Mouse (Mus musculus) cerebellum, adult (tissue): ENCODE results near the gene Sp3.
"Not testable (repeated sequence)": the region's sequence is repeated elsewhere in the genome, so short reads cannot be mapped to it uniquely, and the experiment has no call there.

ENCODE experiments used
- ATAC-seq: cut with Nextera tagmentation; 2 replicates; pipeline ENCODE4 v1.9.2; 2017; ENCODE audit warnings: mild to moderate bottlenecking, moderate library complexity, mixed read lengths; ENCODE audit not compliant: insufficient number of reproducible peaks, low FRiP score, low TSS enrichment

The Sp3 gene

DNA sequence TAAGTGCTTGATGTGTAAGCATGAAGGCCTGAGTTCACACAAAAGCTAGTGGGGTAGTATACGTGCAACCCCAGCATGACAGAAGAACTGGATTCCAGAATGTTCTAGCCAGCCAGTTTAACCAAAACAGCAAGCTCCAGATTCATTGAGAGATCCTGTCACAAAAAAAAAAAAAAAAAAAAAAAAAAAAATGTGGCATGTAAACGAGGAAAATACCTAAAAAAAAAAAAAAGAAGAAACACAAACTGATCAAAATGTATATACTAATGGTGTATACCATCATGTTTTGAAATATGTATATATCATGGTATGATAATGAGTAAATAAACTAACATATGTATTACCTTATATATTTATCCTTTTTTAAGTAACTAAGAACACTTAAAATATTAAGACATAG lies 13.9 kb upstream of the Sp3 start:
- no peak for ATAC-seq

DNA sequence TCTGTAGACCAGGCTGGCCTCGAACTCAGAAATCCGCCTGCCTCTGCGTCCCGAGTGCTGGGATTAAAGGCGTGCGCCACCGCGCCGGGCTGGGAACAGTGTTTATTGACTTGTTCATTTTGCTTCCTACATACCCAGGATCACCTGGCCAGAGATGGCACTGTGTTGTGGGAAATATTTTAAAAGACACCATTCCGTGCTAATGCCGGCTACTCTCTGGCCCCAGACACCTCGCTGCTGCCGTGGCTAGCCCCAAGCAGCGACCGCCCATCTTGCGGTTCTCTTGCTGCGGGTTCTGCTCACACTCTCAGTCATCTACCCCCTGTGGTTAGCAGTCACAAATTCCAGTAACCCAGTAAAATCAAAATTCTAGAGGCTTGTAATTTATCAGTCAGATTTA lies 12.3 kb upstream of the Sp3 start:
- ATAC-seq, result no peak

DNA sequence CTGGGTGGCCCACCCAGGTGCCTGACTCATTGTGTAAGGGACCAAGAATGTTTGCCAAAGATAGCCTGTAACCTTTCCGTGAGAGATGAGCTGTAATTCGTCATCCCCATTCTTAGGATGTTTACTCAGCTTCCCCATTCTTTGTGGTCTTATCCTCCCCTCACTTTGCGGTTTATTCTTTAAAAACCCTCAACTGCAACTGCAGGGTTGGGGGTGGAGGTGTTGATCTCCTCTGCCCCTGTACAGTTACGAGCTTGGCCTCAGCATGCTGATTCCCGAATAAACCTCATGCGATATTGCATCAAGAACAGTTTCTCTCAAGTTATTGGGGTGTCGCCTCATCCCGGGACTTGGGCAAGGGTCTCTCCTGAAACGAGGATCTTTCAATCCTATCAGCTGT lies 8.7 kb upstream of the Sp3 start:
- not testable (repeated sequence) for ATAC-seq

DNA sequence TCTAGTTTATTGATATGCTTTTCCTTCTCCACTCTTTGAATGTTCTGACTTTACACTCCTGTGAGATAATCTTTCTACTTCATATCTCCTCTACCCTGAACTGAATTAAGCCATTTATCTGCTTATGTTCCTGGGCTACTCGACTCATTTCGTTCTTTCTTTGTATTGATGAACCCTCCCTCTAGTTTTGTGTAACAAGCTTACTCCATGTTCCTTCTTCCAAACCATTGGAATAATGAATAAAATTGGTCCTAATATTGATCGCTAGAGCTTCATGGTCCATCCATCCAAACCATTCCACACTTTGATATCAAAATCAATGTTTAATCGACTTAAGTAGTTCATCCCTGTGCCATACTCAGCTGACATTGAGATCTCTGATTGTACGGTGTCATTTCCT lies 6.4 kb upstream of the Sp3 start, which contains the start of gene Gm11084:
Gm11084 (minus strand) TSS at position 101 of the 400 bp plus-strand sequence.
- ATAC-seq, result no peak

DNA sequence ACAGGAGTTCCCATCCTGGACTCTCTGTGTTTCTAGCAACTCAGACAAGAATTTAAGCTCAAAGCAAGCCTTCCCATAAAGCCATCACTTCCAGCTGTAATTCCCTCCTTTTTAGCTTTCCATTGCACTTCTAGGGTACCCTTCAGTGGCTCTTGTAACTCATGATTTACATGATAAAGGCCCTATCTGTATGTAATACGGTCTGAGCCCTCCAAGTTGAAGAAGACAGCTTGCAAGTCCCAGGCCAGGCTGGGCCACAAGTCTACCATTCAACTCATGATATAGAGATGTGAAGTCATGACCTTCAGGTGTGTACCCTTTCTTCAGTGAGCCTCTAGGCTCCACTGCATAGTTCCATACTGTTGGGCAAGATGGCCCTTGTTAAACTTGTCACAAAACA lies 5.3 kb upstream of the Sp3 start:
- no peak for ATAC-seq

DNA sequence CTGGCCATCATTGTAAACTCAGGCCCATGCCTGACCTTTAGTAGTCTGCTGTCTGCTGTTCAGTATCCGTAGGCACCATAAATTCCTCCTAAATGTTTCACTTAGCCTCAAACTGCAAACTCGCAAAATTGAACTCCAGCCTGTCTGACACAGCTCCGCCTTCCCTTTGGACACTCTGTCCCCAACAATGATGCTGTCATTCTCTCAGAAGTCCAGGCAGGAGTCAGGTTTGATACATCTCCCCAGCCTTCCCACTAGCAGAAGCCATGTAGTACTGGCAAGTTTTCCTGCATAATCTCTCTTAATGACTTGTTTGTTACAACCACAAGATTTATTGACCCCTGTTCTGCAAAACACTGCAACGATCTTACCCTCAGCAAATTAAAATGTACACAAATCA lies 4.6 kb upstream of the Sp3 start:
- no peak for ATAC-seq

DNA sequence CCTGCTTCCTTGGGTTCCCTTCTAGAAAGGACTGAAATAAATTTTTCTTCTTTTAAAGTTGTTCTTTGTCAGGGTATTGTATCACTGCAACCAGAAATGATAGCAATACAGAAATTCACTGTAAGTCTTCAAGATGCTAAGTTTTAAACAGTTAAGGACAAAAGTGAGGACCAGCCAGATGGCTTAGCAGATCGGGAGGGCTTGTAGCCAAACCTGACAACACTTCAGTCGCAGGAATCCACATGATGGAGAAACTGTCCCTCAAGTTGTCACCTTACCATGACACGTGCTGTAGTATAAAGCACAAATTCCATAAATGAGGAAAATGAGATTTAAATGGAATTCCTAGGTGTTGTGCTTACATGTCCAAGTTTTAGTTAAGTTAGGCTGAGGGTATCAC lies 3.0 kb upstream of the Sp3 start:
- ATAC-seq, result no peak

DNA sequence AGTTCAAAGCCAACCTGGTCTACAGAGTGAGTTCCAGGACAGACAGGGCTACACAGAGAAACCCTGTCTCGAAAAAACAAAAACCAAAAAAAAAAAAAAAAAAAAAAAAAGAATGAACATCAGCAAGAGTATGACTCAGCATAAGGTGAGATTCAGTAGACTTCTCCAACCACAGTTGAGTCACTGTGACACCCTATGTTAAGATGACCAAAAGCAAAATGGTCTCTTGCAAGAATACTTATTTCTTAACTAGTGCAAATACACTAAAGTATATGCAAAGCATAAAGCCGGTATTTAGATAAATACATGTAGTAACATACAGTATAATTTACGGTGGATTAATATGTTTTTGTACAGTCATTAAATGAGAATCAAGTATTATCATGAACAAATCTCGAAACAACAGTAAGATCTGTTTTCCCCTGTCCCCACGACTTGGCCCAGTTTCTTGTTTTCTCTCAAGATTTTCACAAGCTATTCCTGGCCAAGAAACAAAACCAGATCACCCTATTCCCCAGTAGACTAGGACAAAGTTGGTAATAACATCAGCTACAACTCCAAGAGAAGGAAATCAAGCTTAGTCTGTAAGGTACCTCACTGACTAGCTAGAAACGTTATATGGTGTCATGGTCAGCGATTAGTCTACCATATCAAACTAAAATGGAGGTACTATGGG lies 2.0 kb upstream of the Sp3 start:
- ATAC-seq, result no peak

DNA sequence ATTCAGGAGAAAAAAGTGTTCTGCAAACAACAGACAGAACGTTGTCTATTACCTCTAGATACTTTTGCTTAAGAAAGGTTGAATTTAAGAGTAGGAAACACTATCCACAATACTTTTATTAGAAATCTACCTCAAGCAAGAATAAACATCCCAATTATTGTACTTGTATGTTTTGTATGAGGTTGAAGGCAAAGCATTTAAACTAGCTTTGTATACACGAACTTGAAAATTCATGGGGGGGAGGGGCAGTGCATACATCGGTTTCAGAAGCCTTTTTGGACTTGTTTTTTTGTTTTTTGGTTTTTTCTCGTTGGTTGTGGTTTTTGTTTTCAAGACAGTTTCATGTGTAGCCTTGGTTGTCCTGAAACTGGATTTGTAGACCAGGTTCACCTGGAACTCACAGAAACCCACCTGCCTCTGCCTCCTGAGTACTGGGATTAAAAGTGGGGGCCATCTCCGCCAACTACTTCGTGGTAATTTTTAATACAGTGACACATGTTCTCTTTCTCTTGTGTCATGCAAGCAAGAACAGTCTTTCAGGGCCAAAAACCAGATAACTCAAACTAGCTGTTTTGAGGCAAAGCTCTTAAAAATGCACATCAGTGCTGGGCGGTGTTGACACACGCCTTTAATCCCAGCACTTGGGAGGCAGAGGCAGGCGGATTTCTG lies 1.3 kb upstream of the Sp3 start:
- ATAC-seq, result no peak

DNA sequence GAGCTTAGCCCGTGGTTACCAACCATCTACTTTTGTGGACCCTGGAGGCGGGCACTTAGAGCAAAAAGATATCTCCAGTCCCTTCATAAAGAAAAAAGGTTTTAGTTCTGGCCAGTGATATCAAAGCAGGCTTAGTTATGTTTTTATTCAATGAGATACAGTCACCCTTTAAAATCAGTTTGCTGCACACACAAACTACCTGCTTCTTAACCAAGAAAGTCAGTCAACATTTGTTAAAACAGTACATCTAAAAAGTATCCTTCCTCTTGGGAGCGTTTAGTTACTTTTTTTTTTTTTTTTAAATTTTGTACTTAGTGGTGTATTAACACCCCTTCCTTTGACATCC lies 802 bp upstream of the Sp3 start:
- ATAC-seq, result no peak

DNA sequence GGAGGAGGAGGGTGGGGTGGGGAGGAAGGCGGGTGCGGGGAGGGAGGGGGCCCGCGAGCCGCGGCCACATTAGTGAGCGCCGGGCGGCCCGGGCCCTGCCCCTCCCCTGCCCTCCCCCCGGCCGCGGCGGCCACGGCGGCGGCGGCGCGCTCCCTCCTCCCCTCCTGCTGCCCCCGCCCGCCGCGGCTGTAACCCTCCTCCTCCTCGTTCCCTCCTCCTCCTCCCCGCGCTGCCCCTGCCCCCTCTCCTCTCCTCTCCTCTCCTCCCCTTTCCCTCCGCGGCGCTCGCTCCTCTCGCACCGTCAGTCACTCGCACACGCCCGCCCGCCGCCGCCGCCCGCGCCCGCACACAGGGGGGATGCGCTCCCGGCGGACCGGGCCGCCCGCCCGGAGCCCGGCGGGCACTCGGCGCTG lies 581 bp downstream of the Sp3 start:
- peak; percentile 56 for ATAC-seq

DNA sequence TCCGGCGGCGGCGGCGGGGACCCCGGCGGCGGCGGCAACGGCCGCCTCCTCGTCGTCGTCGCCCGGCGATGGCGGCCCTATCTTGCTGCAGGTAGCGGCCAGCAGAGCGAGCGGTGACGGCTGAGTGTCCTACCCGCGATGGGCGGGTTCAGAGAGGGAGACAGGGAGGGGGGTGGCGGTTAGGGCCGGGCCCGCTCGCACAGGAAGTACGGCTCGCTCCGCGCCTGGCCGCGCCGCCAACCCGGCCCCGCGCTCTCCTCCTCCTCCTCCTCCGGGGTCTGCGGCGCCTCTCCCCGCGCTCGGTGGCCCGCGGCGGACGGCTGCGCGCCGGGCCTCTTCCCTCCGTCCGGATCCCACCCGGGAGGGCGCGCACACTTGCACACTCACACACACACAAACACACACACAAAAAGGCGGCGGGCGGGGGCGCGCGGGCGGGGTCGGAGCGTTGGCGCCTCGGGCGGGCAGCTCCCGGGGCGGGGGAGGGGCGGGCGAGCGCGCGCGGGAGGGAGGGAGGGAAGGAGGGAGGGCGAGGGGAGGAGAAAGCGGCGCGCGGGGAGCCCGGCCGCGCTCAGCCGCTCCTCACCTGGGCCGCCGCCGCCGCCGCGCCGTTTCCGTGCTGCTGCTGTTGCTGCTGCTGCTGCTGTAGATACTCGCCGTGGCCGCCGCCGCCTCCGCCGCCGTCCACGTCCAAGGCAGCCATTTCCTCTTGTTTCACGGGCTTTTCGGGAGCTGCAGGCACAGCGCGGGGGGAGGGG lies 1.2 kb downstream of the Sp3 start:
- ATAC-seq, result peak; percentile 76

DNA sequence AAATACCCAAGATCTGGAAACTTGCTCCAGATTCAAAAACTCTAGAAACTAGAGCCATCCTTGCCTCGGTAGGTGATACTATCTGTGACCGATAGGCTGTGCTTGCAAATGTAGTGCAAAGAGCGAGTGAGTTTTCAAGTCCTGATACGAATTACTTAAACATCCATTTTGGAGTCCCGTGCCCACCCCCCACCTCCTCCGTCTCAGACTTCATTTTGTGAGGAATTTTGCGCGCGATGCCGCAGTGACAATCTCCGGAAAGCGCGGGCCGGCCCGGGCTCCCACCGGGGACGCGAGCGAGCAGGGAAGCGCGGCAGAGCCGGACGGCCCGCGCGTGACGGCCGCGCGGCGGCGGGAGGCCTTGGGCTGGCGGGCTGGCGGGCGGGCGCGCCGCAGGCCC lies 1.8 kb downstream of the Sp3 start:
- no peak; the same call in 1 of the 2 replicates for ATAC-seq

DNA sequence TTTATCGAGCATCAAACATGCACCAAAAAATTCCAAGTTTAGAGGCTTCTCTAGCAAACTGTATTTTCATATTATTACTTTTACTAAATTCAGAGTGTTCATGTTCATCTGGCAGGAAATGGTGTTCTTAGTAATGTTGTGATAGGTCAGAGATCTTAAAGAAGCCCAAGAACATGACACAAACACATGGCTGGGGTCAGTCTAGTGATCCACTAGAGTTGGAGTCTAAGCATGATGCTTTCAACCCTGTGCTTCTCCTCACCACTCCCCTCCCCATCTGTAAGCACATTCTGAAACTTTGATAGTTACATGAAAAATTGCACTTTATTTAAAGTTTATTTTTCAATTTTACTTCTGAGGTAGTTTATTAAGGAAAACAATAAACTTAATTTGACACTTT lies 3.0 kb downstream of the Sp3 start:
- no peak for ATAC-seq

DNA sequence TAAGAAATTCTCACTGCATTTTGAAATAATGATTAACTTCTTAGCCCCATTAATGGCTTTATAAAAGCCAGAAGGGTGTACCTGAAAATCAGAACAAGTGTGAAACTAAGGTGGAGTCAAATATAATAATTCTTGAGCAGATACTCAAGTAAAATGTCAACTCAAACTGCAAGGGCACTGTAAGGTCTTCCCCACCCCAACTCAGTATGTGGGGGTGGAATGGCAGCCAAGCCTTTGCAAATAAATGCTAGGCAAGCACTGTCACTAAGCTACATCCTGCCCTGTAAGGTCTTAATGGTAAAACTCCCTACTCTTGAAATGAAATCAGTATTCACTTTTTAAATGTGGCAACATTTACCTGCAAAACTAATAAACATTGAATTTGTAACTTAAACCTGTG lies 4.2 kb downstream of the Sp3 start:
- no peak for ATAC-seq

DNA sequence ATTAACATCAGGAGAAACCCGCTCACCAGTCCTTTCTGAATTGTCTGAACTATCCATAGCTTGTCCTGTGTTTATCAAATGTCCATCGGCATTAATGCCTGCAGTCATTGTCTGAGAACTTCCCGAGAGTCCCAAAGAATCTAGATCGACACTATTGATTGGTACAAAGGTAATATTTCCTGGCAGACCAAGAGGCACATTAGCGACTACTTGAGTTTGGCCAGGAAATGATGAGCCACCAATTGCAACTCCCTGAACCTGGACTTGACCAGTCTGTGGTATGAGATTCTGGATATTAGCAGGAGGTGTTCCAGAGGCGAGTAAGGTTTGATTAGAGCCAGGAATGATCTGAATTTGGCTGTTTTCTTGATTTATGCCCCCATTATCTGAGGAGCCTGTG lies 9.4 kb downstream of the Sp3 start:
- no peak for ATAC-seq

DNA sequence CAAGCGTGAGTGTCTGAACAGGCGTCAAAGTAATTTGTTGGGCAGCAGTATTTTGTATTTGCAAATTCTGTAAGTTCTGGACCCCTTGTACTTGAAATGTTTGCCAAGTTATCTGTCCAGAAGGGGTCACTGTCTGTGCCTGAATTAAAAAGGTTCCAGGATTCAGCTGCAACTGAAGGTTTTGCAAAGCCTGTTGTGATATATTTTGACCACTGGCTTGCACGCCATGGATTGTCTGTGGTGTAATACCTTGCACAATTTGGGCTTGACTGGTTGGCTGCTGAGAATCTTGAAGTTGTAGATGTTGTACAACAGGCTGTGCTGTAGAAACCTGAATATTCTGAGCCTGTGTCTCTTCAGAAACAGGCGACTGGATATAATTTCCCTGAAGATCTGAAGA lies 9.9 kb downstream of the Sp3 start:
- no peak for ATAC-seq

DNA sequence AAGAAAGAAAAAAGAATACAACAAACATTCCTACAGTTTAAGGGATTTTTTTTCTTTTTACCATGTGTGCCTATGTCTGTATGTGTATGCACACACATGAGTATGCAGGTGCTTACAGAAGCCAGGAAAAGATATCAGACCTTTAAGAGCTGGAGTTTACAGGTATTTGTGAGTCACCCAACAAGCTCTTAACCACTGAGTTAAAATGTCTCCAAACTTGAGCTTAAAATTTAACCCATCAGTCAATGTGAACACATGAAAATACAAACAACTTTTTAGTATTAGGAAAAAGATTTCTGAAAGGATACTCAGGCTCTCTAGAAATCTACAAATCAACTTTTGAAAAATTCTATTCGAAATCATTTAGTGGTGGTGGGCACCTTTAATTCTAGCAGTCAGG lies 11.7 kb downstream of the Sp3 start:
- no peak for ATAC-seq

DNA sequence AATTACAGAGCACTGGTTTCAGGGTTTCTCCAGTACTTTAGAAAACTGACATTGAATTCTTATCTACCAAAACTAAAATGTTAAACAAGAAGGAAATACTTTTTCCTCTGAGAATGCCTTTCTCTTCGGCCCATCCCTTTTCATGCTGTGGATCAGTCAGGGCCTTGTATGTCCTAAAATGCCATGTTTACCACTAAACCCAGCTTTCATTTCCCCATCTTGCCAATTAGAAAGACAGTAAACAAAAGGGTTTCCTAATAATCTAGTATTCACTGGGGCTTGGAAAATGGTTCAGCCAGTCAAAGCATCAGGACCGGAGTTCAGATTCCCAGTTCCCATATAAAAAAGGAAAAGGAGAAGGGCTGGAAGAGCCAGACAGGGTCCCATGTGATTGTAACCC lies 14.8 kb downstream of the Sp3 start:
- ATAC-seq, result no peak

DNA sequence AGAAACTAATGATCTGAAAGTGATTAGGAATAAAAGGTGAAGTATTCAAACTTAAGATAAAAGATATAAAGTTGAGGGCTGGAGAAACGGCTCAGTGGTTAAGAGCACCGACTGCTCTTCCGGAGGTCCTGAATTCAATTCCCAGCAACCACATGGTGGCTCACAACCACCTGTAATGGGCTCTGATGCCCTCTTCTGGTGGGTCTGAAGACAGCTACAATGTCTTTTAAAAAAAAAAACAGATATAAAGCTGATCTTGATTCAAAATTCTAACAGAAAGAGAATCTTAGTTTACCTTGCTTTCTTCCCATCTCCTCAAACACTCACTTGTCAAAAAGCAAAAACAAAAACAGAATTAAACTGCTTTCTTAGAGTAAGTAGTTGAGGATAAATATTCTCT lies 23.8 kb downstream of the Sp3 start:
- no peak for ATAC-seq

DNA sequence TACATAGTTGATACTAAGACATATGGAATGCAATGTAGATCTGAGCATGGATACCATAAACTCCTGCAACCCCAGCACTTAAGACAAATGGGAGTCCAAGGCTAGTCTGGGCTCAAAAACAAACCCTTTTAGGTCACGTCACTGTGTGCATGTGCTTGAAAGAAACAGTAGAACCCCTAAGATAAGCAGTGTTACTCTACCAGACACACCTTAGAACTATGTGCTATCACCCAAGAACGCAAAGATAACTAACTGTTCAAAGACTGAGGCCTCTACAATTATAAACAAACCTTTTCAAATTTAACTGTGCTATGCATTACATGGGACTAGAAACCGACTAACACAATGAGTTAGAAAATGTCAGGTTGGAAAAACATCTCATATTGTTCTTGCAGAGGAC lies 27.3 kb downstream of the Sp3 start:
- ATAC-seq, result no peak

DNA sequence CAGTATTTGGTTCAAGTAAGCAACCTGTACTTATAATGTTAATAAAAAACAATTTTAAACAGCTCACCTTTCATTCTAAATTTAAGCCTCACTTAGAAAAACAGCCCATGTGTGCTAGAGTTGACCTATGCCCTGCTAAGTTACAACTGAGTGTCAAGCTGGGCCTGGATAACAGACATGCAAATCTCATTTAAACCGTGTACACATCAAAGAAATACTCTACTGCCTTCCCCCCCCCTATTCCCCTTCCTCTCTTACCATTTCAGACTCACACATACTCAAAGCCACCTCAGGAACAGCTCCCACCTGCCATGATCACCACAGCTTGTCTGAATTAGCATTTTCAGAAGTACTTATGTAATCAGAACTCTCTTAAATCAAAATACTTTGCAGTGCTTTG lies 44.3 kb downstream of the Sp3 start:
- ATAC-seq, result no peak
